Mouse (Mus musculus) left cerebral cortex, adult 11 months (tissue): ENCODE data around the gene Slit3.
A peak's percentile ranks its signal among the peaks of the same experiment; 100 is the strongest.

Source experiments
- DNase-seq: peaks from one replicate; pipeline ENCODE4 v3.0.0; 2022; ENCODE audit warnings: low spot score

The Slit3 gene

DNA sequence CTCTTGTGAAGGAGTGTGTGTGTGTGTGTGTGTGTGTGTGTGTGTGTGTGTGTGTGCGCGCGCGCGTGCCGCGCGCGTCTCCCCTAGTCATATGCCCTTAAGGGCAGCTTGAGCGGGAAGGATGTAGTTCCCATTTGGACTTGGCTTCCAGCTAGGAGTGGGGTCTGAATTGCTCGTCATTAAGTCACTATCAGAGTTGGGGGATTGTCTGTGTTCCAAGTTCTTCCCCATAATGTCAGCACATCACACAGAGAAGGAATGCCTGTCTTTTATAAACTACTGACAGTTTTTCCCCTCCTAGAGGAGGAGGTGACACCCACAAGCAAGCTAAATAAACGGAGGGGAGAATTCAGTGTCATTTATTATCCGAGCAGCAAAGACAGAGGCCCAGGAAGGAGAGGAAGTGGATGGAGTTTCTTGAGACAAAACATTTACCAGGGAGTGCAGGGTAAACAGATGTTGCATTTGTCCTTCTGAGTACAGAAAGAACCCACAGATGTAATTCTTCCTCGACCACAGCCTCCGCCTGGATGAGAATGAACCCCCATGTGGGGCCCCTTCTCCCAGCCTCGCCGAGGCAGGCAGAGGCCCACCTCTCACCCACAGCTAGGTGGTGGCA is 3.6 kb downstream of the Slit3 start:
- no peak for DNase-seq

- DNase-seq, result no peak
Measured at GRCm38 (mm10) chr11:35125108-35125490, 4.1 kb downstream of the Slit3 start.

- no peak for DNase-seq
Measured at GRCm38 (mm10) chr11:35131740-35132139, 10.7 kb downstream of the Slit3 start.

DNA sequence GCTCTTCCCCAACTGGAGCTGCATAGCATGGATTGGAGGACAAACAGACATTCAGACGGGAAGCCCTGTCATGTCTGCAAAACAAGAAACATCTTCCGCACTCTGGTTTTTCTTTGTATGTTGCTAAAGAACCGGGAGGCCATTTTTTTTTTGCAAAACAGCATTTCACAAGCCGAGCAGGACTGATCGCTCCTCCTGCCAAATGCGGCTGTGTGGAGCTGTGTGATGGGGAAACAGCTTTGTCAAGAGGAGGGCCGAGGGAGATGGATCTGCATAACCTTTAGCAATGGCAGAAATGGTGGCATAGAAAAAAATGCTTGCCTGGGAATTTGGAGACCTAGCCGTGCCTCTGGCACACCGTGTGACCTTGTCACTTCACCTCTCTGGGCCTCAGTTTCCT is 15.6 kb downstream of the Slit3 start:
- DNase-seq, result no peak

GRCm38 (mm10) chr11:35140092-35140491 is 19.1 kb downstream of the Slit3 start:
- no peak for DNase-seq

GRCm38 (mm10) chr11:35142202-35142601 is 21.2 kb downstream of the Slit3 start:
- no peak for DNase-seq

- peak; percentile 49 for DNase-seq
Measured at GRCm38 (mm10) chr11:35142698-35143360, 21.8 kb downstream of the Slit3 start.

- DNase-seq, result no peak
Measured at GRCm38 (mm10) chr11:35147818-35148445, 26.9 kb downstream of the Slit3 start.

- no peak for DNase-seq
Measured at GRCm38 (mm10) chr11:35151539-35151951, 30.5 kb downstream of the Slit3 start.

- DNase-seq, result no peak
Measured at GRCm38 (mm10) chr11:35152875-35153274, 31.9 kb downstream of the Slit3 start.

GRCm38 (mm10) chr11:35154449-35154848 is 33.4 kb downstream of the Slit3 start:
- DNase-seq, result no peak

- DNase-seq, result no peak
Measured at GRCm38 (mm10) chr11:35155281-35155680, 34.3 kb downstream of the Slit3 start.

GRCm38 (mm10) chr11:35156676-35157075 is 35.7 kb downstream of the Slit3 start:
- DNase-seq, result no peak

DNA sequence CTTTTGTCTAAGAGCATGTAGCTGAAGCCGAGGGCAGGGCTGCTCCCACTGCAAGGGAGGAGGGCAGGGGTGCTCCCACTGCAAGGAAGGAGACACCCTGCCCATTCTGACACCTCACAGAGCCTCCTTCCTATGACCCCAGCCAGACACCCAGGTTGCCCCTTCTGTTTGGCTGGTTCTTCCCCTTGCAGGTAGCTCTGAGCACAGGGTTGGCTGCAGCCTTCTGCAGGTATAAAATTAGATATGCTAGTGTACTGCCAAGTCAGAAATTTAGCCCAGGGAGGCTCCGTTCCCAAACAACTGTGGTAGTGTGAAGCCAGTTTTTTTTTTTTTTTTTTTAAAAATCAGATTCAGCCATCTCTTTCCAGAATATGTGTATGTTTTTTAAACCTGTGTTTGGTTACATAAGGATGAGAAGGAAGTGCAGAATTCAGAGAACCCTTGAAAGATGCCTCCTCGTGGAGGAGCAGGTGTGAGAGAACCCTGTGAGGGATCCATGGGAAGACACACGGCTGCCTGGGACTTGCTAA is 39.7 kb downstream of the Slit3 start:
- DNase-seq, result peak; percentile 46

DNA sequence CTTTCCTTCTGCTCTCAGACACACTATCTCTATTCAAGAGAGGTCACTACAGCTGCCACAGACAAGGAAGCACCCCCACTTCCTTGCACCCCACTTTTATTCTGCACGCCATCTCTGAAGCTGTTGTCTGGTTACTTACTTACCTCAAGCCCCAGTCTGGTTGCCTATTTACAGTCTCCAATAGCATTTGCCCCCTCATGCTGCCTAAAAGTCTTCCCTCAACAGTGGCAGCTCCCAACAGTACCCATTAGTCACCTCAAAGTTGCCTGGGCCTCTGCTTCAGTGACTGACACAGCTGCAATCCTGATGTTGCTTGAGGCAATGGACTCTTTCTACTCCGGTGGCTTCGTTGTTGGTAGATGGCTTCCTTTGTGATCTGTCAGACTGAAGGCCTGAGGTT is 42.4 kb downstream of the Slit3 start:
- no peak for DNase-seq

- DNase-seq, result no peak
Measured at GRCm38 (mm10) chr11:35167176-35167575, 46.2 kb downstream of the Slit3 start.

DNA sequence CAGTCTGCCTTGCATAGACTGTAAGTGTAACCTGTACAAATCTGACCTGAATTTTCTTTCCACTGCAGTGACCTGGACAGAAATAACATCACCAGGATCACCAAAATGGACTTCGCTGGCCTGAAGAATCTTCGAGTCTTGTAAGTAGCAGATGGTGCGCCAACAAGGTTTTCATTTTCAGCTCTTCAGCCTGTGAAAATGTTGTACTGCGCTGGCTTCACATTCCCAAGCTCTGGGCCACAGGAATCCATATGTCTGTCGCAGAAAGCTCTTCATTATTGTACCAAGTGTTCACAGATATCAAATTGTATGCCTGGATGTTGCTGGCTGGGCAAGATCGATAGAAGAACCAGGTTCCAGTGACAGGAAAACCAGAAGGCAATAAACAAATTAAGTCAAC is 50.5 kb downstream of the Slit3 start:
- no peak for DNase-seq

GRCm38 (mm10) chr11:35177564-35177963 is 56.5 kb downstream of the Slit3 start:
- DNase-seq, result no peak

- DNase-seq, result peak; percentile 70
Measured at GRCm38 (mm10) chr11:35178144-35178817, 57.3 kb downstream of the Slit3 start.

GRCm38 (mm10) chr11:35179305-35179704 is 58.3 kb downstream of the Slit3 start:
- no peak for DNase-seq

DNA sequence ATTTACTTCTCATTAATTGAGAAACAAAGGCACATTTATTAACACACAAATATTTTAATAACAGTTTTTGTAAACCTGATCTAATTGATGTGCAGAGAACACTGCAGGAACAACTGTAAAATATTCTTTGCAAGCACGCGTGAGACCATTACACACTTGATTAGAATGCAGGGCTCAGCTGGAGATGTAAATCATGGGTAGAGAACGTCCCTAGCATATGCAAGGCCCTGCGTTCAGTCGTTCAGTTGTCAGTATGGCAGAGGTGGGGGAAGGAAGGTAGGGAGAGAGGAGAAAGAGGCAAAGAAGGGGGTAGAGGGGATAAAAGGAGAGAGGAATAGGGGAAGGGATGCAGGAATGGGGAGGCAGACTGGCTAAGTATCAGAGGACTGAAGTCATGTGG is 61.9 kb downstream of the Slit3 start:
- no peak for DNase-seq

DNA sequence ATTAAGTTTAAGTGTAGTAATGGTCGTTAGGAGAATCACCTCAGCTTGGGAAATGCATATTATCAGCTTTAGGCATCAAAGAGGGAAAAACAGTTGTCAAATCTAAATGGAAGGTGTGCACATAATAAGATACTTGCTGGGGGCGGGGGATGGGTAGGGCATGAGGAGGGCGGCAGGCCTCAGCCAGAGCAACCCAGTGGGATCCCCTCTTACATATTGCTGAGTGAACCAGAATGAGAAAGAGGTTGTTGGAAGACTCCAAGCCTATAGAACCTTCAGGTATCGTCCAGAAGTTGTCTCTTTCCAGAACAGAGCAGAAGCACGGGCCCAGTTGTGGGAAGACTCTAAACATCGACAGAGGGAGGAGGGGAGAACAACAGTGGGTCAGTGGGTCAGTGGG is 73.8 kb downstream of the Slit3 start:
- no peak for DNase-seq

- no peak for DNase-seq
Measured at GRCm38 (mm10) chr11:35196777-35197176, 75.8 kb downstream of the Slit3 start.
